Mouse (Mus musculus) G1E (cell line): Measurements from ENCODE around the gene Med19. TPM values are rescaled to one million over a fixed set of nuclear protein-coding genes. Genes with fewer than 3 reads are reported as not detected.
A peak's percentile ranks its signal among the peaks of the same experiment; 100 is the strongest.

Source experiments
- ATAC-seq: 2 replicates; pipeline ENCODE4 v1.8.0; 2016; ENCODE audit warnings: mild to moderate bottlenecking; ENCODE audit not compliant: insufficient number of reproducible peaks, poor library complexity, low FRiP score, severe bottlenecking; ENCODE audit errors: extremely low read depth
- DNase-seq: peaks from one replicate; pipeline ENCODE4 v3.0.0; 2012; ENCODE audit warnings: low spot score
- H3K27me3 ChIP-seq: 2 replicates; pipeline ENCODE4 v1.6.1; 2012; ENCODE audit warnings: mild to moderate bottlenecking, low read length, inconsistent platforms; ENCODE audit not compliant: insufficient read depth
- H3K36me3 ChIP-seq: replicated peaks from 2 replicates; pipeline ENCODE3; 2012; ENCODE audit warnings: mild to moderate bottlenecking, inconsistent platforms
- H3K4me1 ChIP-seq: 2 replicates; pipeline ENCODE4 v1.6.1; 2012; ENCODE audit warnings: low read depth, low read length, inconsistent platforms, mixed read lengths; ENCODE audit not compliant: insufficient read depth
- H3K4me3 ChIP-seq: 2 replicates; pipeline ENCODE4 v1.5.1; 2012; ENCODE audit warnings: low read depth, mild to moderate bottlenecking, inconsistent platforms, low read length, moderate library complexity, mixed read lengths
- H3K9me3 ChIP-seq: replicated peaks from 2 replicates; pipeline ENCODE4 v1.6.1; 2012; ENCODE audit warnings: inconsistent platforms
- CTCF ChIP-seq: IDR thresholded peaks from 2 replicates; pipeline ENCODE4 v1.5.1; 2012; ENCODE audit warnings: low read depth, low read length, inconsistent platforms, mixed read lengths
- GATA1 ChIP-seq: IDR thresholded peaks from 2 replicates; pipeline ENCODE4 v1.6.1; 2012; ENCODE audit warnings: borderline replicate concordance, low read length, inconsistent platforms, mixed read lengths
- GATA2 ChIP-seq: IDR thresholded peaks from 2 replicates; pipeline ENCODE4 v1.6.1; 2012; ENCODE audit warnings: low read depth, low read length, inconsistent platforms, borderline replicate concordance
- POLR2AphosphoS5 ChIP-seq: IDR thresholded peaks from 2 replicates; pipeline ENCODE4 v1.6.1; 2012; ENCODE audit warnings: low read depth, low read length, inconsistent platforms; ENCODE audit not compliant: insufficient replicate concordance
- TAL1 ChIP-seq: conservative IDR thresholded peaks from 2 replicates; pipeline ENCODE4 v1.6.1; 2012; ENCODE audit warnings: low read depth, low read length, inconsistent platforms, mixed read lengths
- polyA plus RNA-seq: library from polyadenylated mRNA; stranded (reverse); fragments of >175 nt; gene quantifications from 2 replicates; pipeline ENCODE4 v1.2.3, GENCODE M21; 2012
- total RNA-seq, 2 experiments: library from RNA; stranded (forward) in 1 of 2; stranded (reverse) in 1 of 2; fragments of 200-1000 nt in 1 of 2; fragments of >200 nt in 1 of 2; fragmentation: Nextera tagmentation in 1 of 2; gene quantifications; 2 replicates each; pipeline ENCODE4 v1.2.3; 2014 to 2017

The Med19 gene
- total RNA-seq (2014; fragmentation: Nextera tagmentation) (51.1 and 55.0 TPM in 2 replicates), total RNA-seq (2017) (26.8 and 33.1 TPM in 2 replicates), polyA plus RNA-seq (14.8 and 17.8 TPM in 2 replicates)

- peak; percentile 95 for ATAC-seq
- Histone ChIP-seq H3K4me1 (peaks cover 37% of the 10 kb centered on the region), H3K27me3 (no peaks in the 10 kb centered on the region), H3K9me3 (no peaks in the 10 kb centered on the region), H3K4me3 (peak within 1 kb of the TSS; percentile 98), H3K36me3 (peaks cover 55% of the 10 kb centered on the region)
- TF ChIP-seq GATA2 (no peak), TAL1 (no peak), GATA1 (no peak), POLR2AphosphoS5 (no peak), CTCF (no peak)
- peak; percentile 90 for DNase-seq
Measured at GRCm38 (mm10) chr2:84677968-84678880, at the start of gene Med19, which contains the start of gene Gm28635. Gene Med19, plus strand, starts transcription at chr2:84678402. Gene Gm28635, minus strand, starts transcription at chr2:84678041.

GRCm38 (mm10) chr2:84632001-84632400, 46.2 kb upstream of the Med19 start:
- H3K4me3 ChIP-seq = no peak overlapping the region
- no peak for DNase-seq
- H3K4me1 ChIP-seq = peaks cover 56% of the 10 kb centered on the region
- no peaks in the 10 kb centered on the region for H3K9me3 ChIP-seq
- H3K27me3 ChIP-seq = no peaks in the 10 kb centered on the region
- TF ChIP-seq POLR2AphosphoS5 = no peak
- no peak for ATAC-seq
- H3K36me3 ChIP-seq = peaks cover 39% of the 10 kb centered on the region

- peak; percentile 71 for ATAC-seq
- TF ChIP-seq GATA2 = no peak
- no peak for TF ChIP-seq POLR2AphosphoS5
- TF ChIP-seq TAL1 = no peak
- no peak for TF ChIP-seq GATA1
- no peak for TF ChIP-seq CTCF
Measured at GRCm38 (mm10) chr2:84632999-84633398, 45.2 kb upstream of the Med19 start.

GRCm38 (mm10) chr2:84634006-84634405, 44.2 kb upstream of the Med19 start:
- DNase-seq = no peak
- TF ChIP-seq GATA1 = no peak
- no peak for TF ChIP-seq TAL1
- no peak for TF ChIP-seq GATA2
- no peak for TF ChIP-seq CTCF
- no peak for TF ChIP-seq POLR2AphosphoS5
- Histone ChIP-seq H3K4me1 (peaks cover 60% of the 10 kb centered on the region), H3K9me3 (no peaks in the 10 kb centered on the region), H3K4me3 (no peak overlapping the region), H3K27me3 (no peaks in the 10 kb centered on the region), H3K36me3 (peaks cover 39% of the 10 kb centered on the region)
- ATAC-seq = no peak

More at GRCm38 (mm10) chr2:84632999-84633398, 45.2 kb upstream of the Med19 start:
- peak overlapping the region; percentile 42; the same call in 1 of the 2 replicates for H3K4me3 ChIP-seq
- H3K36me3 ChIP-seq = peaks cover 44% of the 10 kb centered on the region
- no peaks in the 10 kb centered on the region for H3K9me3 ChIP-seq
- no peak for DNase-seq
- H3K4me1 ChIP-seq = peaks cover 60% of the 10 kb centered on the region
- no peaks in the 10 kb centered on the region for H3K27me3 ChIP-seq

- no peak for DNase-seq
- H3K27me3 ChIP-seq = no peaks in the 10 kb centered on the region
- peaks cover 60% of the 10 kb centered on the region for H3K4me1 ChIP-seq
- no peak overlapping the region for H3K4me3 ChIP-seq
- no peak for ATAC-seq
- no peak for TF ChIP-seq TAL1
- TF ChIP-seq GATA1 = no peak
- TF ChIP-seq POLR2AphosphoS5 = no peak
- no peak for TF ChIP-seq CTCF
- peaks cover 34% of the 10 kb centered on the region for H3K36me3 ChIP-seq
- no peaks in the 10 kb centered on the region for H3K9me3 ChIP-seq
Measured at GRCm38 (mm10) chr2:84634934-84635482, 43.2 kb upstream of the Med19 start.

GRCm38 (mm10) chr2:84635611-84636010, 42.6 kb upstream of the Med19 start:
- no peaks in the 10 kb centered on the region for H3K9me3 ChIP-seq
- ATAC-seq (no peak), DNase-seq (no peak)
- TF ChIP-seq CTCF (no peak), POLR2AphosphoS5 (no peak), GATA1 (no peak), GATA2 (no peak), TAL1 (no peak)
- H3K4me1 ChIP-seq = peaks cover 60% of the 10 kb centered on the region
- peaks cover 35% of the 10 kb centered on the region for H3K36me3 ChIP-seq
- no peaks in the 10 kb centered on the region for H3K27me3 ChIP-seq
- no peak overlapping the region for H3K4me3 ChIP-seq
